Mouse (Mus musculus) layer of hippocampus, adult 2 months (tissue): ENCODE measurements at regions not wholly inside any gene's neighbourhood (a gene's known extent, or its start where the extent isn't known, plus 50 kb on each side); places are given as distances from the start of the nearest gene placed in this dataset.
A peak's percentile ranks its signal among the peaks of the same experiment; 100 is the strongest.

Source experiments
- DNase-seq, 2 experiments: peaks; one replicate each; pipeline ENCODE4 v3.0.0; 2022; ENCODE audit warnings: low spot score in 2 of 2
- H3K27ac ChIP-seq: fragments of 200-600 bp; 2 replicates; pipeline ENCODE4 v1.8.1; 2022
- H3K4me3 ChIP-seq: fragments of 200-600 bp; 2 replicates; pipeline ENCODE4 v1.8.1; 2022; ENCODE audit warnings: mild to moderate bottlenecking
- CTCF ChIP-seq: fragments of 200-600 bp; conservative IDR thresholded peaks from 2 replicates; pipeline ENCODE4 v1.8.1; 2022; ENCODE audit warnings: antibody characterized with exemption, mild to moderate bottlenecking, moderate library complexity

DNA sequence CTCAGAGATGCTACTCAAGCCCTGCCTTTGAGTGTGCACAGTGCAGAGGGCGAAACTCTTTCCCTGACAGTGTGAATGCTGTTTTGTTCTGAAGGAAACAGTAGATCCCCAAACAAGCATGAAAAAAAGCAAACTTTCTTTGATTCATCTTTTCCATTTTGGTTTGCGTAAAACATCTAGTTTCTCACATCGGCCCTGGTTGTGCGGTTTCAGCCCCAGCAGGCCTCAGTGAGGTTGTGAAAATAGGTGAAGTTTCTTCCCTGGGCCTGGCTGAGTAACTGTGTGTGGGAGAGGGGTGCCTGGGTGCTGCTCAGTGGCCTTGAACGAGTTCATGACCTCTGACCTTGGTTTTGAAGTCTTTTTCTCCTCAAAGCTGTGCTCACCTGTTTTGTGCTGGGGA, 216.5 kb upstream of the Cxcr4 start:
- TF ChIP-seq CTCF: no peak
- no peak overlapping the region for H3K4me3 ChIP-seq

DNA sequence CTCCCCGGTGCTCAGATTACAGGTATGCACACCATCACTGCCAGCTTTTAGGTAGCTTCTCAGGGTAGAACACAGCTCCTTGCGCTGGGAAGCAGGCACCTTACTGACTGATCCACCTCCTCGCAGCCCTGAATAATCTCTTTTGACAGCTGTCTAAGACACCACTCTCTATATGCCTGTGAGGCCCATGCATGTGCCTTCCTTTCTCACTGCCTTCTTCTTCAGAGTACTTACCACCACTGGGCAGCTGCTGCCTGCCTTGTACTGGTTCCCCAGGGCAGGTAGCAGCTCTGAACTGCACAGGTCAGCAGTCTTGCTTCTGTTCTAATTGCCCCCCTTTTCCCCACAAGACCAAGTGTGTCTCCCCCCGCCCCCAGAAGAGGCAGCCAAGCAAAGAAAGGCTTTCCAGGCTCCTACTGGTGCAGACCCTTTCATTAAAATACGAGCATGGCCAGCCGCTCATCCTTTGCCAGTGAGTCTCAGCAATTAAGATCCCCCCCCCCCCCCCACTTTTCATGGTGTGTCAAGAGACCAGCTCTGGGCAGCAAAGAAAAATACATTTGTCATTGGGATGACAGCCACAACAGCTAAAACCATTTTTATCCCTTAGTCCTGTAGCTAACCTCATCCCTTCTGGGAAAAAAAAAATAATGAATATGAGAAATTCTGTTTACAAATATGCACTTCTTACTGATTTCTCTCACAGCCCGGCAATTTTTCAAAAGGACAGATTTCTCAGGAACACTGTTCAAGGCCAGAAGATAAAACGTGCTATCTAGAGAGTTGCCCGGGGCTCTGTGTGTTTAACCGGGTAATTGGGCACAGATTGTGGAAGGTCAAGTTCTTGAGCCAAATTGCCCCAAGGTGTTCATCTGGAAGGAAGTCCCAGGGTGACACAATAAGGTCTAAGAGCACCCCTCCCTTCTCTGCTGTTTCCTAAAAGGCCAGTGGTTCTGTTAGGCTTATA, 213.9 kb upstream of the Cxcr4 start:
- DNase-seq: no peak
- H3K4me3 ChIP-seq: no peak overlapping the region
- no peak overlapping the region for H3K27ac ChIP-seq
- TF ChIP-seq CTCF: no peak

More for the DNA sequence above, 216.5 kb upstream of the Cxcr4 start:
- no peak overlapping the region for H3K27ac ChIP-seq
- no peak for DNase-seq

DNA sequence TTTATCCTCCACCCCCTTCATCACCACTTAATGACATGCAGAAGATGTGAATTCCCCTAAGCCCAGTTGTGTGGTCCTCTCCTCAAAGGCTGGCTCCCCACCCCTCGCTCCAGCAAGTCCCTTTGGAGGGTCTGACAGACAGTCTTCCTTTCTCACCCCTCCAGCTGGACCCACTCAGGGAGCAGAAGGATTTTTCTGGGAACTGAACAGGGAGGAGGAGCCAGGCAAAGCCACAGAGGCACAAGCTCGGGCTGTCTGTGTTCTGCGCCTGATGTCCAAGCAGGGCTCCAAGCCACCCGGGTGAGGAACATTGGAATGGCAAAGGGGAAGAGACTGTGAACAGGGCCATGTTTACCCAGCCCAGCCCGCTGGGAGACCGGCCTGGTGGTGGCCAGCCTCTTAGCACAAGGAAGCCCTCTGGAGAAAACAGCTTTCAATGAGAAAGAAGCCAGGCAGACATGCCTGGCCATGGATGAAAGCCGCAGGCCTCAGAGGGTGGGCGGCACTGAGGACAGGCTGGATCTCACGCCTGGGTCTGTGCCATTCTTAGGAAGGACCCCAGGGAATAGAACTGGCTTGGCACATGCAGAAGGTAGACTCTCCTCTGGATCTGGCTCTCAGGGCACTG, 211.5 kb upstream of the Cxcr4 start:
- no peak for TF ChIP-seq CTCF
- DNase-seq: no peak
- no peak overlapping the region for H3K27ac ChIP-seq
- no peak overlapping the region for H3K4me3 ChIP-seq

DNA sequence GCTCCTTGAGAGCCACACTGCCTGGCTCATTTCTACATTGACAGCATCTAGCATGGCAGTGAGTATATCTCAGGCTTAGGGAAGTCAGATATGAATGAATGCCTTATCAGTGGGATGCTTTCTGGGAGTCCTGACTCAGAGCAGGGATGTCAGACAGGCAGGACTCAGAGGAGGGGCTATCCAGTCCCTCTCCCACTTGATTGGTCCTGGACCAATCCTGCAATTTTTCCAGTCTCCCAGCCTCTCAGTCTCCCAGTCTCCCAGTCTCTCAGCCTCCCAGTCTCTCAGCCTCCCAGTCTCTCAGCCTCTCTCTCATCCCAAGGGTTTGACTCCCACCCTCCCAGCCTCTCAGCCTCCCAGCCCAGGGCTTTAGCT, 211.0 kb upstream of the Cxcr4 start:
- Histone ChIP-seq H3K4me3 (no peak overlapping the region), H3K27ac (no peak overlapping the region)
- TF ChIP-seq CTCF: no peak
- no peak for DNase-seq

DNA sequence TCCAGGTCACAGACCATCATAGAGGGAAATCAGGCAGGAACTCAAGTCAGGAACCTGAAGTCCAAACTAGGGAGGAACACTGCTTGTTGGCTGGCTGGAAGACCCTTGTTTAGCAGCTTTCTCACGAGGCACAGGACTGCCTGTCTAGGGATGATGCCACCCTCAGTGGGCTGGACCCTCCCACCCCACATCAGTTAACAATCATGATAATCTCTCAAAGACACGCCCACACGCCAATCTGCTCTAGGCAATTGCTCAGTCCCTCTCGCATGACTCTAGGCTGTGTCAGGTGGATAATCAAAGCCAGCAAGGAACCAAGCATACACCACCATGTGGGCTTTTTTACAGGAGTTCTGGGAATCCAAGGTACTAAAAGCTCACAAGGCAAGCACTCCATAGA, 206.6 kb upstream of the Cxcr4 start:
- DNase-seq: no peak
- no peak overlapping the region for H3K27ac ChIP-seq
- no peak overlapping the region for H3K4me3 ChIP-seq
- TF ChIP-seq CTCF: no peak

DNA sequence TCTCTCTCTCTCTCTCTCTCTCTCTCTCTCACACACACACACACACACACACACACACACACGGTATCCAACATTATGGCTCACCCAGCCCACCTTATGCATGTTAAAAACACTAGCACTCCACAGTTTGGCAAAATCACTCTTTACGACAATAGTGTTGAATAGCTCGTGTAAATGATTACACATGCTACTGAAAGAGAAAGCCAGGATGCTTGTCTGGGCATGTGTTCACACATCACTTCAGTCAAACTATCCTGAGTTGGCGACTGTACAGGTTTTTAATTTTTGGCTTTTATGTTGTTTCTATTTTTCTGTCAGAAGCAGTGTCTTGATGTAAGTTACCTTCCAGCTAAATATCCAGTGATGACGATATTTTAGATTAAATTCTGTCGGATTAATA, 203.6 kb upstream of the Cxcr4 start:
- H3K27ac ChIP-seq: no peak overlapping the region
- TF ChIP-seq CTCF: no peak
- no peak for DNase-seq
- no peak overlapping the region for H3K4me3 ChIP-seq

DNA sequence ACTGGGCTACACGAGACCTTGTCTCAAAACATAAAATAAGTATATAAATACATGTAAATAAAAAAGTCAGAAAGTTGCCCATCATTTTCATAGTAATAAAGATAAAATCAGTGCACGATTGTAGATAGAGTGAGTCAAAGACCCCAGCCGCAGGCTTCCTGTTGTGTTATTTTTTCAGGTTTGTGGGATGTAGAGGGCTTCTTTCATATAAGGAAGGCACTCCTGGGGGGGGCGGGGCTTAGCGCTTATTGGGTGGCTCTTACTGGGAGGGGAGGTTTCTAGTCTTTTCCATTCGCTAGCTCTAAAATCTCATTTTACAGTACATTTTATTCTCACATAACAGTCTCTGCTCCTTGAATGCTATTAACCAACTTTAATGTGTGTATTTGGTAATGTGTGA, 198.8 kb upstream of the Cxcr4 start:
- Histone ChIP-seq H3K4me3 (no peak overlapping the region), H3K27ac (no peak overlapping the region)
- DNase-seq: no peak
- no peak for TF ChIP-seq CTCF

DNA sequence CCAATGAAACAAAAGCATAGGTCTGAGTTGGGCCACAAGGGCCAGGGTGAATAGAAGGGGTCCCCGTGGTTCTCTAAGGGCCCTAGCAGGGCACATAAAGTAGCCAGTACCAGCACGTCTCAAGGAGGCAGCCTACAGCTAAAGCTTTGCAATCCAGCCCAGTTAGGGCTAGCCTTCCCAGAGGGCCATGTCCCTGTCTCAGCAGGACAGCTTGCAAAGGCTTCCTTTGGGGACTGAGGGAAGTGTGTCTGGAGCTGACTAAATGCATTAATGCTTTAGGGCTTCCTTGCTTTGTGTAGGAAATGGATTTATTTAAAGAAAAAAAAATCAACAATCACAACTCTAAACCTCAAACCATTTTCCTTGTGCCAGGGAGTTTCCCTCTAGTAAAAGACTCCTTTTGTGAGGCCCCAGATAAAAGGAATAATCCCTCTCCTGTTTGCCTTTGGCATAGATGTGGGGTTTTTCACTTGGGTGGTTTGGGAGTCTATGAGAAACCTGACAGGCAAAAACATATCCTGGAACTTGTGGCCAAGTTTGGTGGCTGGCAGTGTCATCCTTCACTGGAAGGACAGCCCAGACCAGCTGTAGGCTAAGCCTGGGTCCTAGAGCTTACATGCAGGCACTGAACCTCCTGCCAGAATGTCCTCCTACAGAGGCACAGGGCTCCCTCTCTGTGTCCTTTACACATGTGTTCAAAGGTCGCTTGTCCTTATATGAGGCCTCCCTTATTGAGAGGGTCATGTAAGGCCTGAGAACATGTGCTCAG, 197.7 kb upstream of the Cxcr4 start:
- DNase-seq: peak in 1 of 2 experiments; percentile 6
- no peak for TF ChIP-seq CTCF
- Histone ChIP-seq H3K4me3 (no peak overlapping the region), H3K27ac (no peak overlapping the region)

DNA sequence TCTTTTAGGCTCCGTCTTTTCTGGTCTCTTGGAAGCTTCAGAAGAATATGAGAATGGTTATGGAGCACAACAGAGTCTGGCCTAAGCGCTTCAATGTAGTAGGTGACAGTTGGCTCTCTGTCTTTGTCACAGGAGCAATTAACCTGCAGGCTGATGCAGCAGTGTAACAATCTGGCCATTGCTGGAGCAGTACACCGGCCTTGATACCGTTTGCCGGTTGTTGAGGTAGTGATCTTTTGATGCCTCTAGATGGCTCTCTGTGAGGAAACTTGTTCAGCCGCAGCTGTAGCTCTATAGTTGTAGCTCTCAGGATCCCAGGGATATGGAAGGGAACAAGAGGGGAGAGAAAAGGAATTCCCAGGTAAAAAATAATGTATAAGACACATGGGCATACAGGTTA, 196.1 kb upstream of the Cxcr4 start:
- no peak for DNase-seq
- Histone ChIP-seq H3K27ac (no peak overlapping the region), H3K4me3 (no peak overlapping the region)
- peak; percentile 29; the same call in 1 of the 2 replicates for TF ChIP-seq CTCF

DNA sequence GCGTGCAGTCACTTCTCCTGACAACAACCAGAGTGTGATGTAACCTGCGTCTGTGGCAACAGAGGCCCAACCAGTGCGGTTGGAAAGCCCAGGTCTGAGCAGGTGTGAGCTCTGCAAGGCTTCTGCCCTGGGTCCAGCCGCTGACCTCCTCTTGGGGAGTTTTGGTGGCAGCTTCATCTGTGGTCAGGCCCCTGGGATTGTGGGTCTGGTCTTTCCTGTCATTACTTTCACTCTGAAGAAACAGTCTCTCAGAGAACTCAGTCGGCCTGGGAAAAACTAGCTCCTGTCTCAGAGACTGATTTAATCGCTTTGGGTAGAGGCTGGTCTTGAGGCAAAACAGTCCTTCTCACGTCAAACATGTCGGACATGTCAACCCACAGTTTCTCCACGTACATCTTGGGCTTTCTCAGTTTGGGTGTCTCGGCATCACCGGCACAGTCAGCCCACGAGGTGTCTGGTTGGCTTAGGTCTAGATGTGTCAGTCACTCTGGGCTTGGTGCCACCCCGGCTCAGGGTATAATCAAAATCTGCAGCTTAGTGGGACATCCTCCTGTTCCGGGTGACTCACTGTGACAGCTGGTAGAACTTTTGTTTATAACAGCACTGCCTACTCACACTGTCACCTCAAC, 195.0 kb upstream of the Cxcr4 start:
- Histone ChIP-seq H3K27ac (no peak overlapping the region), H3K4me3 (no peak overlapping the region)
- TF ChIP-seq CTCF: no peak
- DNase-seq: peak; percentile 71 to 81

DNA sequence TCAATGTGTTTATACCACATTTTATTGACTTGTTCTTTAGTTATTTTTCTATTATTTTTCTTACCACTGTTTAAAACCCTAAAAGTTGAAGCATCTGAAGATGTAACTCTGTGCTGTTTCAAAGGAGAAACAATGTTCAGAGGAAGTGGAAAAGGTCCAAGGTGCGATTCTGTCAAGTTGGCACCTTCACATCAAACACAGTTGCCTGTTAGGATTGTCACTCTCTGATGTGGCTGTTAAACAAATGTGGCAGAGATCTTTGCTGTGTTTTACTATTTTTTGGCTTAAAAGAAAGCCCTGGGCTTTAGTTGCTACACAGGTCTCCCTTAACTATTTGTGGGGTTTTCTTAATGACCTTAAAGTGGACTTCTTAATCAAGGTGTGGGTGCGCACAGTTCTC, 190.2 kb upstream of the Cxcr4 start:
- no peak for TF ChIP-seq CTCF
- no peak overlapping the region for H3K4me3 ChIP-seq
- no peak for DNase-seq
- H3K27ac ChIP-seq: no peak overlapping the region

DNA sequence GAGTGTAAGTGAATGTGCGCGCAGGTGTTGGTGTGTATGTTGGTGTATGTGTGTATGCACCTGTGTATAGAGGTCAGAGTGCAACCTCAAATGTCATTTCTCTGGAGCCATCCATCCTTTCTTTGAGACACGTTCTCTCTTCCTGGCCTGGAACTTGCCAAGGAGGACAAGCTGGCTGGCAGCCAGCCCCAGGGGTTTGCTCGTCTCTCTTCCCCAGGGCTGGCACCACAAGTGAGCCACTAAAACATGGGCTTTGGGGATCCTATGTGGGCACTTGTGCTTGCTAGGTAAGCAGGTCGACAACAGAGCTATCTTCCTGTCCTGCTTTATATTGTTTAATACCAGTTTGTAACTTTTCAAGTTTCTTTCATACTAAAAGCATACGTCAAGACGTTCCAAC, 189.8 kb upstream of the Cxcr4 start:
- H3K4me3 ChIP-seq: no peak overlapping the region
- no peak overlapping the region for H3K27ac ChIP-seq

DNA sequence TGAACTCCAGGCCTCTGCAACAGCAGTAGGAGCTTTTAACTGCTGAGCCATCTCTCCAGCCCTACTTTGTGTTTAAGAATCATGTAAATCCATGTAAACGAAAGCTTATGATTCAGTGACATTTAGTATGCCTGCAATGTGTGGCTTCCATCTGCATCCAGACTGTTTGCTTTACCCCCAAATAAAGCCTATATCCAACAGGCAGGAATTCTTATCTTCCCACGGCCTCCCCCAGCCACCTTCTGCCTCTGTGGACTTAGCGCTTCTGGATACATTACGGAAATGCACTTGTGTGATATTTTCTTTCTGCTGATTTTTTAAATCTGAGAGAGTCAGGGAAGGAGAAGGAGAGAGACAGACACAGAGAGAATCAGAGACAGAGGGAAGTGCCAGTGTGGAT, 189.2 kb upstream of the Cxcr4 start:
- peak; percentile 29 to 58 for DNase-seq
- no peak overlapping the region for H3K27ac ChIP-seq
- no peak for TF ChIP-seq CTCF
- H3K4me3 ChIP-seq: no peak overlapping the region

More for the DNA sequence above, 189.8 kb upstream of the Cxcr4 start:
- DNase-seq: no peak
- no peak for TF ChIP-seq CTCF
